In the genomic region with DNA sequence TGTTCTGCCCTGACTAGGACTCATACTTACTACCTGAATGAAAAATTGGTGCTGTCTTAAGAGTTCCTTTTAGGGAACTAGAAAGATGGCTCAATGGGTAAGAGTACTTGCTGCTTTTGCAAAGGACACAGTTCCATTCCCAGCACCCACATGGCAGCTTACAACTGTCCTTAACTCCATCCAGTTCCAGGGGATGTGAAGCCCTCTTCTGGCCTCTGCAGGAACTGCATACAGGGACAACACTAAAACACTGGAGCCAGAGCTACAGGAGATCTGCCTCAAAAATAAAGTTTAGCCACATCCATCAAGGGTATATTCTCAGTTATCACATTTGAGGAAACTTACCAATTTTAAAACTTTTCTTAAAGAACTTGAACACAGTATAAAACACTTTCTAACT, we compare ENCODE assay signal across 8 mouse cellular contexts. TPM values are rescaled to one million over a fixed set of nuclear protein-coding genes. Genes with fewer than 3 reads are reported as not detected.
A peak's percentile ranks its signal among the peaks of the same experiment; 100 is the strongest.
DNase-seq lines count a peak whose midpoint lies in the region; ATAC-seq and TF ChIP-seq lines count a peak whose summit lies in the region.

No protein-coding gene starts in this region.

- peak; percentile 64 for TF ChIP-seq CTCF in gastrocnemius, adult 2 months (IDR thresholded peaks at IDR 0.05)
- peak; percentile 78 for TF ChIP-seq CTCF in liver, postnatal 0 days (IDR thresholded peaks at IDR 0.05; ENCODE audit: low read depth)

- no peak overlapping the region for H3K9ac ChIP-seq in liver, postnatal 0 days (replicated peaks)

- no peaks in the 10 kb centered on the region for H3K9me3 ChIP-seq in liver, postnatal 0 days (ENCODE audit: low read length)

- no peak for TF ChIP-seq EP300 in liver, postnatal 0 days (IDR thresholded peaks at IDR 0.05; ENCODE audit: low read depth)

- intact Hi-C loops in gastrocnemius, adult 2 months (cut with DNase I), result no loop called here
- intact Hi-C loops in gastrocnemius, postnatal 36 days (cut with DNase I), result no loop called here
- intact Hi-C loops in gastrocnemius, postnatal 14 days (cut with DNase I; ENCODE audit: low total_unique reads), result no loop called here

- H3K4me2 ChIP-seq in liver, postnatal 0 days (ENCODE audit: low read depth, low read length), result no peak overlapping the region

- no peaks in the 10 kb centered on the region for H3K27me3 ChIP-seq in liver, postnatal 0 days (ENCODE audit: insufficient read depth, low read length)

- no peak overlapping the region for H3K27ac ChIP-seq in gastrocnemius, adult 2 months
- no peak overlapping the region for H3K27ac ChIP-seq in liver, postnatal 0 days (ENCODE audit: low read depth)

- peaks cover 27% of the 10 kb centered on the region for H3K36me3 ChIP-seq in liver, postnatal 0 days (replicated peaks; ENCODE audit: insufficient read depth, low read length)

- no peak for DNase-seq in gastrocnemius, adult 2 months
- DNase-seq in gastrocnemius, postnatal 36 days, result no peak
- DNase-seq in A20 (ENCODE audit: low read depth, low spot score), result peak; percentile 46
- DNase-seq in embryo, embryonic 10 days (ENCODE audit: low spot score), result peak; percentile 61
- peak; percentile 61 for DNase-seq in liver, postnatal 0 days
- DNase-seq in right cerebral cortex, postnatal 14 days, result no peak
- DNase-seq in gastrocnemius, postnatal 14 days, result no peak

- ATAC-seq in liver, postnatal 0 days, result peak; percentile 56; the same call in 1 of the 2 replicates
- ATAC-seq in megakaryocyte, adult 5-6 weeks (ENCODE audit: poor library complexity, severe bottlenecking), result no peak

- H3K4me3 ChIP-seq in gastrocnemius, adult 2 months, result no peak overlapping the region
- no peak overlapping the region for H3K4me3 ChIP-seq in liver, postnatal 0 days (ENCODE audit: low read depth, low read length)

- peaks cover 60% of the 10 kb centered on the region for H3K4me1 ChIP-seq in liver, postnatal 0 days (ENCODE audit: insufficient read depth)

RNA-seq across cellular contexts. Expression of a gene that starts 9.0 kb away (rescaled TPM):
- 100 to 1,000 TPM; 226 to 229 TPM for total RNA-seq in gastrocnemius, adult 2 months (2021)
- 100 to 1,000 TPM; 192 to 206 TPM for total RNA-seq in gastrocnemius, postnatal 36 days (2021)
- polyA plus RNA-seq in liver, postnatal 0 days (2015; fragmentation: Nextera tagmentation; extraction: Ambion mirVana), result 244 and 254 TPM in 2 replicates
- 312 and 325 TPM in 2 replicates for total RNA-seq in megakaryocyte, adult 5-6 weeks (2015)
- total RNA-seq in megakaryocyte, adult 5-6 weeks (2017), result 342 and 408 TPM in 2 replicates
- total RNA-seq in gastrocnemius, postnatal 14 days (2021), result 100 to 1,000 TPM; 195 to 207 TPM

RNA-seq across cellular contexts. Expression of a gene that starts 10.9 kb away (rescaled TPM):
- total RNA-seq in gastrocnemius, adult 2 months (2021), result 1 to 10 TPM; 2.6 to 3.0 TPM
- 1 to 10 TPM; 2.7 to 3.5 TPM for total RNA-seq in gastrocnemius, postnatal 36 days (2021)
- polyA plus RNA-seq in liver, postnatal 0 days (2015; fragmentation: Nextera tagmentation; extraction: Ambion mirVana), result 14.8 and 16.2 TPM in 2 replicates
- 8.3 and 8.6 TPM in 2 replicates for total RNA-seq in megakaryocyte, adult 5-6 weeks (2015)
- 7.2 and 8.7 TPM in 2 replicates for total RNA-seq in megakaryocyte, adult 5-6 weeks (2017)
- 1 to 10 TPM; 4.1 to 4.6 TPM for total RNA-seq in gastrocnemius, postnatal 14 days (2021)

RNA-seq across cellular contexts. Expression of a gene that starts 16.8 kb away (rescaled TPM):
- 10 to 100 TPM; 49.7 to 71.0 TPM for total RNA-seq in gastrocnemius, adult 2 months (2021)
- 10 to 100 TPM; 47.5 to 49.6 TPM for total RNA-seq in gastrocnemius, postnatal 36 days (2021)
- 64.2 and 65.2 TPM in 2 replicates for polyA plus RNA-seq in liver, postnatal 0 days (2015; fragmentation: Nextera tagmentation; extraction: Ambion mirVana)
- total RNA-seq in megakaryocyte, adult 5-6 weeks (2015), result 14.7 and 17.6 TPM in 2 replicates
- total RNA-seq in megakaryocyte, adult 5-6 weeks (2017), result 35.3 and 36.2 TPM in 2 replicates
- total RNA-seq in gastrocnemius, postnatal 14 days (2021), result 10 to 100 TPM; 36.6 to 44.3 TPM

RNA-seq across cellular contexts. Expression of a gene that starts 27.1 kb away (rescaled TPM):
- 10 to 100 TPM; 25.4 to 28.7 TPM for total RNA-seq in gastrocnemius, adult 2 months (2021)
- 10 to 100 TPM; 21.2 to 24.7 TPM for total RNA-seq in gastrocnemius, postnatal 36 days (2021)
- 59.5 and 64.4 TPM in 2 replicates for polyA plus RNA-seq in liver, postnatal 0 days (2015; fragmentation: Nextera tagmentation; extraction: Ambion mirVana)
- total RNA-seq in megakaryocyte, adult 5-6 weeks (2015), result 20.6 and 25.1 TPM in 2 replicates
- 13.8 and 20.1 TPM in 2 replicates for total RNA-seq in megakaryocyte, adult 5-6 weeks (2017)
- 10 to 100 TPM; 17.1 to 20.2 TPM for total RNA-seq in gastrocnemius, postnatal 14 days (2021)

RNA-seq across cellular contexts. Expression of a gene that starts 36.1 kb away (rescaled TPM):
- total RNA-seq in gastrocnemius, adult 2 months (2021), result under 1 TPM; 0.10 to 0.20 TPM
- under 1 TPM; 0.23 to 0.42 TPM for total RNA-seq in gastrocnemius, postnatal 36 days (2021)
- 0.29 and 0.37 TPM in 2 replicates for polyA plus RNA-seq in liver, postnatal 0 days (2015; fragmentation: Nextera tagmentation; extraction: Ambion mirVana)
- not detected in 2 replicates for total RNA-seq in megakaryocyte, adult 5-6 weeks (2015)
- total RNA-seq in megakaryocyte, adult 5-6 weeks (2017), result not detected in 2 replicates
- total RNA-seq in gastrocnemius, postnatal 14 days (2021), result under 1 TPM; 0.27 to 0.62 TPM

Comparison
In these comparisons a context has a peak if more than half of its experiments do, and no peak if none do; other contexts are left out.
1. DNase-seq: peak in A20 (single experiment), embryo, embryonic 10 days (single experiment) and liver, postnatal 0 days (single experiment); none in gastrocnemius, adult 2 months (single experiment), gastrocnemius, postnatal 36 days (0 of 2), right cerebral cortex, postnatal 14 days (single experiment) and gastrocnemius, postnatal 14 days (single experiment).